Mouse (Mus musculus): ENCODE results near the gene Nol7.

The Nol7 gene

DNA sequence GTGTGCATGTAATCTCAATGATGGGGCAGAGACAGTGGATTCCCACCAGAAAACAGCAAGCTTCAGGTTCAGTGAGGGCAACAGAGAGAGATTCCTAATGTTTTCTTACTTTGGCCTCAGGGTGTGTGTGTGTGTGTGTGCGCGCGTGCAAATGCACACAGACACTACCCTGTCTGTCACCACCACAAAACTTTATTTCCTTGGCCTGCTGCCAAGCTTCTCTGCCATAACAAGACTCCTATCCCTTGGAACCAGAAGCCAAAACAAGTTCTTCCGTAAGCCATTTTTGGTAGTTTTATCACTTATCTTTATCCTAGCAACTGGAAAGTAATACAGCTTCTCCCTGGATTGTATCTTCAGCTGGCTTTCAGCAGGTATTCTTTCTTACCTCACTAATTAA lies 30.2 kb downstream of the Nol7 start:
- no peak for DNase-seq (ENCODE audit: low read depth, low spot score)

DNA sequence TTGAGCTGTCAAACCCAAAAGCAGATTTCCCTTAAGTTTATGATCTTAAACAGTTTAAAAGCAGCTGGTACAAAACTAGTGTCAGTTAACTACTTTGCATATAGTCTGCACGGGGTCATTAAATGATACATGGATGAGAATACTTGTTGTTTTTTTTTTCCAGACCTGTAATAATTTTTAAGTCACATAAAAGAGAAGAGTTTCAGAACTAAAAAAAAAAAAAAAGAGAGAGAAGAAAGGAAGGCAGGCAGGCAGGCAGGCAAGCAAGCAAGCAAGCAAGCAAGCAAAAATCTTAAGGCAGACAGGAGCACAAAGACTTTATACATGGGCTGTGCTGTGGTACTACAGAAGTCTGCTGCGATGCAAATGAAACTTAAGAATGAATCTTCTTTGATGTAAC lies 35.2 kb downstream of the Nol7 start:
- DNase-seq (ENCODE audit: low read depth, low spot score): no peak

DNA sequence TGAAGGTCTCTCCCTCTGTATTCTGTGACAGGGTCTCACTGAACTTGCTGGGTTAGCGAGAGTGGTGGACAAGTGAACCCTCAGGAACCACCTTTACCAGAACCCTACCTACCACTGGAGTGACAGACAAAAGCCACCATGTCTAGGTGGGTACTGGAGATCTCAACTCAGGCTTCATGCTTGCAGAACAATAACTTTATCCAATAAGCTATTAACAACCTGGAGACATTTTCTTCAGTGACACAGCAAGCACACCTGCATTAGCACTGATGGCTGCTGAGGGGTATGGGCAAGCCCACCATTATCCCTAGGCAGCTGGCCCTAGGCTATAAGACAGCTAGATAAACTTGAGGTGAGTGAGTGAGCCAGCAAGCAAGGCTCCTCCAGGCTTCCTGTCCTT lies 42.2 kb downstream of the Nol7 start:
- no peak for DNase-seq (ENCODE audit: low read depth, low spot score)

DNA sequence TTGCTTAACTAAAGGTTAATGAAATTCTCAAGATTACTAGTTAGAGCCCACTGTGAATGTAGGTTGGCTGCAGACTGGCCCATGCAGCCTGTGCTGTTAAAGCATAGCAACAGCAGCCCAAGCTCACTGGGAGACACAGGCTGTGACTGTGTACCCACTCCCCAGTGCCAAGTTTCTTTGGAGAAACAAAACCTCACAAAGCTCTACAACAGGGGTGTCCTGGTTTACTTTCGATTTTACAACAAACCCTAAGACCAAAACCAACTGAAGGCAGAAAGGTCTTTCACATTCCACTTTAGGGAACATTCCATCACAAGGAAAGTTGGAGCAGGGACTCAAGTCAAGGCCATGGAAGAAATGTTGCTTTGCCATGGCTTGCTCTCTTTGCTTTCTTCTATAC lies 44.4 kb downstream of the Nol7 start:
- no peak for DNase-seq (ENCODE audit: low read depth, low spot score)

DNA sequence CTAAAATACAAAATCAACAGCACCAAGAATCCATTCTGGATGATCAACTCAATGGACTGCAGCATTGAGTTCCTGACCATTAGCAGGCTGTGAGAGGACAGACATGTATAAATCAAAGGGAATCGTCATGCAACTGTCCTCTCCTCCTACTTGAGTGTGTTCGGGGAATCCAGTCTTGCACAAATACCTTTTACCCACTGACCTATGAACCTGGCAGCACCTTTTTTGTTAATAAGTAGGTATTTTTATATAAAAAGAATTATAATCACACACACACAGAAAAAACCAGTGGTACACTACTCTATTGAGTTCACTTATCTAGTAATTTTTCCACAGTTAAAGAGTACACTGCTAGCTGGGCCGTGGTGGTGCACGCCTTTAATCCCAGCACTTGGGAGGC lies 45.5 kb downstream of the Nol7 start:
- DNase-seq (ENCODE audit: low read depth, low spot score): no peak

DNA sequence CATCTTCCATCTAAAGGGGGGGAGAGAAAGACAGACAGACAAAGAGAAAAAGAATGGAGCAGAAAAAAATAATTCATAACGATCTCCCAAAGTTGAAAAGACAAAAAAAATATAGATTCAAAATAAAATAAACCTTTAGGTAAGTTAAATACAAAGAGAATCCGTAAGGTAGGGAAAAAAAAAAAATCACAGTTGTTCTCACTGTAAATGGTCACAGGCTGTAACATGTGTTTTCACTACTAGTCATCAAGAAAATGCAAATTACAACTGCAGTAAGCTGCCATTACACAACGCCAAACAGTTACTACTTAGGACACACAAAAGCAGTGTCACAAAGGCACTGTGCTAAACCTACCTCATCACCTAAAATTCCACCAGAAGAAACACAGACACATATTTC lies 46.5 kb downstream of the Nol7 start:
- DNase-seq (ENCODE audit: low read depth, low spot score): no peak

DNA sequence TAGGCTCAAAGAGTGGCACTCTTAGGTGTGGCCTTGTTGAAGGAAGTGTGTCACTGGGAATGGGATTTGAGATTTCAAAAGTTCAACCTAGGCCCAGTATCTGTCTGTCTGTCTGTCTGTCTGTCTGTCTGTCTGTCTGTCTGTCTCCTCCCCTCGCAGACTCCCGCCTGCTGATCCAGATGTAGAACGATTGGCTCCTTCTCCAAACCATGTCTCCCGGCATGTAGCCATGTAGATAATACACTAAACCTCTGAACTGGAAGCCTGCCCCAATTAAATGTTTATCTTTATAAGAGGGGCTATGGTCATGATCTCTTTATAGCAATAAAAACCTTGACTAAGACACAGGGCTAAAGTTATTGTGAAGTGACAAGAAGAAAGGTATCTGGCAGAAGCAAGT lies 47.6 kb downstream of the Nol7 start:
- DNase-seq (ENCODE audit: low read depth, low spot score): no peak

DNA sequence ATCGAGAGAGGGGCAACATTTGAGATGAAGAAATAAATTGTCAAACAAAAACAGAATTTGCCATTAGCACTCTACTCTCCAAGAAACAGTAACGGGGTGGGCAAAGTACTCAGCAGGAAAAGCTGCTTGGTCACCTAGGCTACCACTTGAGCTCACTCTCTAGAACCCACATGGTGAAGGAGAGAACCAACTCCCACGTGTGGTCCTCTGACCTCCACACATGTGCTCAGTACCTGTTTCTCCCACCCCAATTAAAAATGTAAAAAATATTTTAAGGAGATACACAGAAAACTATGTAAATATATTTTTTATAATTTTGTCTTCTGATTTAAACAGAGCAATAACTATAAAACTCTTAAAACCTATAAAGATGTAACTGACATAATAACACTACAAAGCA lies 49.5 kb downstream of the Nol7 start:
- no peak for DNase-seq (ENCODE audit: low read depth, low spot score)

DNA sequence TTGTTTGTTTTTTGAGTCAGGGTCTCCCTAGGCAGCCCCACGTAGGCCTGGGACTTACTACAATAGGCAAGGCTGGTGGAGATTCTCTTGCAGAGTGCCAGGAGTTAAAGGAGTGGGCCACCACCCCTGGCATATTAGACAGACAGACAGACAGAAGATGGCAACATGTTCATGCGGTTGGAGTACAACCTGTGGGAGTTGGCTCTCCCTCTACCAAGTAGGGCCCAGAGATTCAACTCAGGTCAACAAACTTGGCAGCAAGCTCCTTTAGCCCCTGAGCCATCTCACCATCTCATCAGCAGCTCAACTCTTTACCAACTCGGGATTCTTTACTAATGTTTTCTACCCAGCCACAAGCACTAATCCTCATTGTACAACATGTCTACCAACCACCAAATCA lies 52.5 kb downstream of the Nol7 start:
- DNase-seq (ENCODE audit: low read depth, low spot score): no peak

DNA sequence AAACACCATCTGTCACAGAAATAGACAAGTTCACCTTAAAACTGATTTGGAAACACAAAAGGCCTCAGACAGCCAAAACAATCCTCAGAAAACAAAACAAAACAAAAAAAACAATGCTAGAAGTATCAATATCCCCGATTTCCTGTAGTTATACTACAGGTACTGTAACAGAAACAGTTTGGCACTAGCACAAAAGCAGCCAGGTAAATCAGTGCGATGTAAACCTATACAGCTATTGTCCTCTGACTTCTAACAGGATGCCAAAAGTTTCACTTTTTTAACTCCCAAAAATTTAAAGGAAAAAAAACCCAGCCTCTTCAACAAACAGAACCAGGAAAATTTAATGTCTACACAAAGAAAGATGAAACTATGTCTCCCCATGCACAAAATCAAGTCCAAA lies 54.0 kb downstream of the Nol7 start:
- DNase-seq (ENCODE audit: low read depth, low spot score): no peak

DNA sequence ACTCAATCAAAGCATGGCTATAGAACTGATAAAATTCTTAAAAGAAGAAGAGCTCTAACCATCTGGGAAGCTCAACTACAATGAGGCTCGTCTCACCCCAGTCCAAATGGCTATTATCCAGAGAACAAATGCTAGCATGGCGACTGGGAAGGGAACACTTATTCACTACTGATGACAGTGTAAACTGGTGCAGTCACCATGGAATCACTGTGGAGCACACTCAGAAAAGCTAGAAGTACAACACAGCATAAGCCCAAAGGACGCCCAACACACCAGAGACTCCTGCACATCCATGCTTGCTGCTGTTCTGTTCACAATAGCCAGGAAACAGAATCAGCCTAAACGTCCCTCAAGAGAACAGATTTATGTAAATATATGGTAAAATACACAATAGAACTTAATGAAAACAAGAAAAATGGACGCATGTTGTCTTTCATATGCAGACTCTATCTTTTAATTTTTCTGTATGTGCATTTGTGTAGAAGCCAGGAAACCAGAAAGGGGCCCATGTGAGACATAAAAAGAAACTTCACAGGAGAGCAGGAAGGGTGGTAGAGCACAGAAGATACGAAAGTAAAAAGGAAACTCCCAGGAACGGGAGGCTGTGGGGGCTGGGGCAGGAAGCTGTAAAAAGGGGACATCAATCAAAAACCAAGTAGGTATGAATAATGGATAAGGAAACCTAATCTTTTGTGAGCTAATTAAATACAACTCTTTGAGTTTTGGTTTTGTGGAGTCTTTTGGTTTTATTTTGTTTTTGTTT lies 54.8 kb downstream of the Nol7 start:
- DNase-seq (ENCODE audit: low read depth, low spot score): no peak

DNA sequence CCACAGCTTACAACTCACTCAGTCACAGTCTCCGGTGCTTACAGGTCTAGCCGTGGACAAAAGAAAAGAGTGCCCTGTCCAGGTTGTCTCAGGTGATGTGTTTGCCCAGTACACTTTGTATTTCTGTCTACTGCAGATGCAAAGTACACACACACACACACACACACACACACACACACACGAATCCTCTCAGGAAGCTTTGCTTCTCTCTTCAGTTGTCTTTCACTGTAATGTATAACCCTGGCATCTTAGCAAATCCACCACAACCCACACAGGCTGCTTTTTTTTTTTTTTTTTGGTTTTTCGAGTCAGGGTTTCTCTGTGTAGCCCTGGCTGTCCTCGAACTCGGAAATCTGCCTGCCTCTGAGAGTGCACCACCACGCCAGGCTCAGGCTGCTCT lies 56.2 kb downstream of the Nol7 start:
- no peak for DNase-seq (ENCODE audit: low read depth, low spot score)

Measured in WW6 (cell line).